Mouse (Mus musculus) kidney, adult 11 months (tissue): Measurements from ENCODE around the gene Ephb3.

ENCODE experiments used
- DNase-seq: peaks from one replicate; pipeline ENCODE4 v3.0.0; 2022

Ephb3 gene

GRCm38 (mm10) chr16:21247871-21248712 is 43.5 kb downstream of the Ephb3 start:
- peak; percentile 74 for DNase-seq

GRCm38 (mm10) chr16:21248713-21249531 is 44.4 kb downstream of the Ephb3 start:
- DNase-seq: no peak

- DNase-seq: no peak
Measured at GRCm38 (mm10) chr16:21252401-21252955, 47.9 kb downstream of the Ephb3 start.

GRCm38 (mm10) chr16:21255574-21256304 is 51.2 kb downstream of the Ephb3 start:
- DNase-seq: no peak

- DNase-seq: no peak
Measured at GRCm38 (mm10) chr16:21256514-21257305, 52.2 kb downstream of the Ephb3 start.

GRCm38 (mm10) chr16:21265417-21265816 is 60.9 kb downstream of the Ephb3 start:
- peak; percentile 47 for DNase-seq

- no peak for DNase-seq
Measured at GRCm38 (mm10) chr16:21269775-21270174, 65.2 kb downstream of the Ephb3 start.

GRCm38 (mm10) chr16:21271773-21272247 is 67.3 kb downstream of the Ephb3 start:
- no peak for DNase-seq

- DNase-seq: no peak
Measured at GRCm38 (mm10) chr16:21272748-21273147, 68.2 kb downstream of the Ephb3 start.
